Mouse (Mus musculus) neural tube, embryonic 12.5 days (tissue): Measurements from ENCODE around the gene Mrpl9. TPM values are rescaled to one million over a fixed set of nuclear protein-coding genes. Genes with fewer than 3 reads are reported as not detected.

Source experiments
- ATAC-seq: fragments of 200-750 bp; cut with Nextera tagmentation; 2 replicates; pipeline ENCODE4 v1.8.0; 2017; ENCODE audit warnings: low read depth, mild to moderate bottlenecking, moderate TSS enrichment, moderate library complexity; ENCODE audit not compliant: low FRiP score
- H3K27ac ChIP-seq: fragments of 300-500 bp; sonication (generic); 2 replicates; pipeline ENCODE4 v1.5.1; 2016
- H3K27me3 ChIP-seq: fragments of 300-500 bp; sonication (generic); replicated peaks from 2 replicates; pipeline ENCODE4 v1.6.1; 2016; ENCODE audit warnings: mild to moderate bottlenecking
- H3K36me3 ChIP-seq: fragments of 300-500 bp; sonication (generic); 2 replicates; pipeline ENCODE4 v1.6.1; 2016; ENCODE audit warnings: mild to moderate bottlenecking
- H3K4me1 ChIP-seq: fragments of 300-500 bp; sonication (generic); 2 replicates; pipeline ENCODE4 v1.6.1; 2016
- H3K4me2 ChIP-seq: fragments of 300-500 bp; sonication (generic); replicated peaks from 2 replicates; pipeline ENCODE4 v1.6.1; 2016; ENCODE audit warnings: mild to moderate bottlenecking
- H3K4me3 ChIP-seq: fragments of 300-500 bp; sonication (generic); 2 replicates; pipeline ENCODE4 v1.5.1; 2016
- H3K9ac ChIP-seq: fragments of 300-500 bp; sonication (generic); 2 replicates; pipeline ENCODE4 v1.6.1; 2016; ENCODE audit warnings: mild to moderate bottlenecking
- H3K9me3 ChIP-seq: fragments of 300-500 bp; sonication (generic); 2 replicates; pipeline ENCODE4 v1.6.1; 2016; ENCODE audit warnings: mild to moderate bottlenecking
- WGBS: fragments of 180-500 bp; shearing (Covaris S2); methylation state at CpG from one replicate; pipeline ENCODE4 v1.1.7; 2016; 5-methylcytosine and 5-hydroxymethylcytosine counted together
- polyA plus RNA-seq: library from polyadenylated mRNA; unstranded; fragments of >200 nt; fragmentation: Nextera tagmentation; extraction: Ambion mirVana; gene quantifications from 2 replicates; pipeline ENCODE4 v1.2.1, GENCODE M21; 2016

Gene Mrpl9
- polyA plus RNA-seq, 1 experiment from 2014 or later: 65.1 TPM

DNA sequence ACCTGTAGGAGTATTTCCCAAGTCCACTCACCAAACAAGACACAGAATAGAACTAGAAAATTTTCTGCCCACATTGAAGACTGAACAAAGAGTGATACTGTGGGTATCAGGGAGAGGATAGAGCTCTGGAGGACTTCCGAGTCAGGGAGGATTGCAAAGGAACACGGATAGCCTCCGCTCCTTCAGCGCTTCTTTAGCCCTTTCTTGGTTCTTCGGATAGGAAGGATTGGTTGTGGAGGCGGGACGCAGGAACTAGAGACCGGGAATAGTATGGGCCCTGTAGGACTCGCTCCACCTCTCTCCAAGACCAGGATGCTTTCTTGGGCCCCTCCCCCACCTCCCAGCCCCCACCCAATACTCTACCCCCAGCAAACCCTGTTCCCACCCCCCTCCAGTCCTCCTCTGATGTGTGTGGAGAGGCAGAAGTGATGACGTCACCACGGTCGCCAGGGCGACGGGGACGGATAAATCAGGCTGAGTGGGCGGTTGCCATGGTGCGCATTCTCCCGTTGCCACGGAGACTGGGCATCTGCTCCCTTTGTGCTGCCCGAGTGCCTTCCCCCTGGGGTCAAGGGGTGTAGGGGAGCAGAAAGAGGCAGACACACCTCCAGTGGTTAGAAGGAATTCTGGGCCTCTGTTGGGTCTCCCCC lies 40.8 kb downstream of the Mrpl9 start:
- peak; percentile 94 for ATAC-seq

DNA sequence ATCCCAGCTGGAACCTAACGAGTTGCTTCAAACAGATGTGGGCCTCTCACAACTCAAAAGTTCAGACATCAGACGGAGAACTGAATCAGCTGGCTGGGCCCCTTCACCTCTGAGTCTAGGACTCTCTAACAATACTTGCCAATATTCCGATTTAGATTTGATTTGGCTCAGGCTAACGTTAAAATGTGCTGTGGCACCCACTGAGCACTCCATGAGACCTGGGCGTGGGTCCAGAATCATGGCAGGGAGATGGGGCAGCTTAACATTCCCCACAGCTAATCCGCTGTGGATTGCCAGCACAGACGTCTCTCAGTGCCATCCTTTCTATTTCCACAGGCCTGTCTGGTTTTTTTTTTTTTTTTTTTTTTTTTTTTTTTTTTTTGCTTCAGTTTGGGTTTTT lies 42.8 kb downstream of the Mrpl9 start:
- Histone ChIP-seq H3K4me3 (no peak overlapping the region), H3K9me3 (no peaks in the 10 kb centered on the region), H3K27ac (no peak overlapping the region), H3K4me1 (peaks cover 57% of the 10 kb centered on the region), H3K36me3 (peaks cover 66% of the 10 kb centered on the region), H3K4me2 (no peak overlapping the region), H3K27me3 (no peaks in the 10 kb centered on the region), H3K9ac (no peak overlapping the region)
- ATAC-seq: no peak
- WGBS: 75% methylated on average over 7 of the region's 7 CpGs

More for the DNA sequence above, 40.8 kb downstream of the Mrpl9 start:
- Histone ChIP-seq H3K36me3 (peaks cover 47% of the 10 kb centered on the region), H3K27ac (peak overlapping the region; percentile 71), H3K4me2 (peak overlapping the region; percentile 55), H3K4me3 (no peak overlapping the region), H3K9me3 (no peaks in the 10 kb centered on the region), H3K27me3 (peaks cover 6% of the 10 kb centered on the region; the same call in 1 of the 2 replicates), H3K4me1 (peaks cover 68% of the 10 kb centered on the region), H3K9ac (no peak overlapping the region; the same call in 1 of the 2 replicates)
- 11% methylated on average over 20 of the region's 20 CpGs for WGBS

DNA sequence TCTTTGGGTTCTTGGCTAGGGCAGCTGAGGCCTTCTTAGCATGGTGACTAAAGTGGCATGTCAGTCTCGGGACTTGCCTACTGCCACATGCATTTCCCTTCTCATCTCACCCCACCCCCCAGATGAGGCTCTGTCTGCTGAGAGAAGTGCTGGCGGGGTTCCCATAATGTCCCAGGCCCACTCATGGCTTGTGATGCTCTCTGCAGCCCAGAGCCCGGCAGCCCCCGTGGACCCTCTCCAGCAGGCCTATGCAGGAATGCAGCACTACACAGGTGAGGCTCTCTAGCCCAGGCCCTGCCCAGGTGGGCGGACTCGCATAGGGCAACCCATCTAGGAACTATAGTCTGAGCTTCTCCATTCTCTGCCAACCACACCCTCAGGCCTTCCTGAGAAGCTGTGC lies 44.5 kb downstream of the Mrpl9 start:
- Histone ChIP-seq H3K36me3 (peaks cover 68% of the 10 kb centered on the region), H3K4me1 (peaks cover 41% of the 10 kb centered on the region), H3K27me3 (no peaks in the 10 kb centered on the region), H3K27ac (no peak overlapping the region), H3K9me3 (no peaks in the 10 kb centered on the region), H3K9ac (no peak overlapping the region), H3K4me3 (no peak overlapping the region), H3K4me2 (no peak overlapping the region)
- ATAC-seq: no peak
- WGBS: 84% methylated on average over 6 of the region's 6 CpGs

DNA sequence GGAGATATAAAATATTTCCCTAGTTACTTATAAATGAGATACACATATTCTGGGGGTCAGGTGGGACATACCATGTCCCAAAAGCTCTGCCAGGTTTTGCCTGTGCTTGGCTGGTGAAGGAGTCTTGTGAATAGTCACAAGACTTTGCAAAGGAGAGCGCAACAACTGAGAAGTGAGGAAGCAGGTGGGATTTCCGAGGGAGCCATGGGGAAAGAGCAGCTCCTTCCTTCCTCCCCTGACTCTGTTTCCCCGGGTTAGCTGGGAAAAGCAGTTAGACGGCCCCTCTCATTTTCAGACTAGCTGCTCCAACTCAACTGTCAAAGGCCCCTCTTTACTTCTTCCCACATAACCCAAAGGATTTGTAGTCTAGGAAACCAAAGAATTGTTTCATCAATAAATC lies 54.0 kb downstream of the Mrpl9 start:
- WGBS: 84% methylated on average over 4 of the region's 4 CpGs
- Histone ChIP-seq H3K9ac (no peak overlapping the region), H3K27me3 (no peaks in the 10 kb centered on the region), H3K27ac (no peak overlapping the region), H3K4me1 (no peaks in the 10 kb centered on the region), H3K9me3 (no peaks in the 10 kb centered on the region), H3K4me3 (no peak overlapping the region), H3K36me3 (peaks cover 11% of the 10 kb centered on the region), H3K4me2 (no peak overlapping the region)
- no peak for ATAC-seq

Other genes with a start within 250 kb of the Mrpl9 start
- not detected in 2 replicates for gene Gm5286, start 246.6 kb upstream of the Mrpl9 start, polyA plus RNA-seq
- not detected in 2 replicates for gene Gm4778, start 179.3 kb upstream of the Mrpl9 start, polyA plus RNA-seq
- 19.2 and 20.9 TPM in 2 replicates for gene Them4, start 133.2 kb upstream of the Mrpl9 start, polyA plus RNA-seq
- not detected in 2 replicates for gene Them5, start 101.2 kb upstream of the Mrpl9 start, polyA plus RNA-seq
- 2.4 and 3.1 TPM in 2 replicates for gene C2cd4d, start 80.9 kb upstream of the Mrpl9 start, polyA plus RNA-seq
- 0.20 TPM in 2 replicates for gene Rorc, start 70.5 kb upstream of the Mrpl9 start, polyA plus RNA-seq
- 0.29 and 0.51 TPM in 2 replicates for gene Lingo4, start 44.8 kb upstream of the Mrpl9 start, polyA plus RNA-seq
- gene Tdrkh, start 30.0 kb upstream of the Mrpl9 start, polyA plus RNA-seq: 47.3 and 55.5 TPM in 2 replicates
- gene Oaz3, start 597 bp downstream of the Mrpl9 start, polyA plus RNA-seq: 0.81 and 0.96 TPM in 2 replicates
- 204 and 222 TPM in 2 replicates for gene Celf3, start 35.0 kb downstream of the Mrpl9 start, polyA plus RNA-seq
- gene Riiad1, start 37.0 kb downstream of the Mrpl9 start, polyA plus RNA-seq: 11.9 and 12.9 TPM in 2 replicates
- 66.5 and 66.9 TPM in 2 replicates for gene Snx27, start 139.4 kb downstream of the Mrpl9 start, polyA plus RNA-seq
- not detected in 2 replicates for gene Gm10972, start 199.8 kb downstream of the Mrpl9 start, polyA plus RNA-seq
- gene Tuft1, start 215.6 kb downstream of the Mrpl9 start, polyA plus RNA-seq: 2.9 and 3.5 TPM in 2 replicates